Mouse (Mus musculus): ENCODE data around the gene Ldb2. TPM values are rescaled to one million over a fixed set of nuclear protein-coding genes. Genes with fewer than 3 reads are reported as not detected.

The Ldb2 gene
- polyA plus RNA-seq, 1 experiment from 2014 or later, result 72.1 TPM

DNA sequence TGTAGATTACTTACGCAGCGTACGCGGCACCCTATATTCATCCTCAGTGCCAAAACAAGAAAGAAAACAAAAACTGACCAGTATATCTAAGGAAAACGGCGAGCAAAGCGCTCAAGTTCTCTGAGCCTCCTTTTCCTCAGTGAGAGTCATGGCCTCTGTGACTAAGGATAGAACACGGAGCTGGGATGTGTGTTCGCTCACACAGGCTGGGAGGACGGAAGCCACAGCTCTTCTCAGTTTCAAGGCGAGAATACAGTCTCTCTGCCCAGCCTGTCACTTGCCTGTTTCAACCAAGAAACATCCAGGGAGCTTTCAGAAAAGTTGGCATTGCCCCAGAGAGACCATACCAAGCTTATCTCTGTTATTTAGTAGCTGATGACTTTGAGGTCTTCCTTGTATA, 71.5 kb downstream of the Ldb2 start:
- Histone ChIP-seq H3K27me3 (replicated peaks; ENCODE audit: control insufficient read depth, insufficient read depth, low read length) (no peaks in the 10 kb centered on the region), H3K27ac (ENCODE audit: low read depth, low read length) (no peak overlapping the region), H3K4me1 (ENCODE audit: control insufficient read depth, insufficient read depth, low read length) (0 out of 2 replicates have a peak, but pooled peaks cover 2% of the 10 kb centered on the region), H3K9me3 (replicated peaks; ENCODE audit: control insufficient read depth, low read length) (no peaks in the 10 kb centered on the region), H3K4me3 (ENCODE audit: low read depth, low read length) (no peak overlapping the region), H3K9ac (ENCODE audit: low read length) (no peak overlapping the region), H3K36me3 (ENCODE audit: control insufficient read depth, insufficient read depth, low read length) (no peaks in the 10 kb centered on the region), H3K4me2 (ENCODE audit: low read length) (no peak overlapping the region)
- ATAC-seq (no peak), DNase-seq (ENCODE audit: low spot score) (no peak)
- WGBS, result 92% methylated on average over 11 of the region's 11 CpGs

DNA sequence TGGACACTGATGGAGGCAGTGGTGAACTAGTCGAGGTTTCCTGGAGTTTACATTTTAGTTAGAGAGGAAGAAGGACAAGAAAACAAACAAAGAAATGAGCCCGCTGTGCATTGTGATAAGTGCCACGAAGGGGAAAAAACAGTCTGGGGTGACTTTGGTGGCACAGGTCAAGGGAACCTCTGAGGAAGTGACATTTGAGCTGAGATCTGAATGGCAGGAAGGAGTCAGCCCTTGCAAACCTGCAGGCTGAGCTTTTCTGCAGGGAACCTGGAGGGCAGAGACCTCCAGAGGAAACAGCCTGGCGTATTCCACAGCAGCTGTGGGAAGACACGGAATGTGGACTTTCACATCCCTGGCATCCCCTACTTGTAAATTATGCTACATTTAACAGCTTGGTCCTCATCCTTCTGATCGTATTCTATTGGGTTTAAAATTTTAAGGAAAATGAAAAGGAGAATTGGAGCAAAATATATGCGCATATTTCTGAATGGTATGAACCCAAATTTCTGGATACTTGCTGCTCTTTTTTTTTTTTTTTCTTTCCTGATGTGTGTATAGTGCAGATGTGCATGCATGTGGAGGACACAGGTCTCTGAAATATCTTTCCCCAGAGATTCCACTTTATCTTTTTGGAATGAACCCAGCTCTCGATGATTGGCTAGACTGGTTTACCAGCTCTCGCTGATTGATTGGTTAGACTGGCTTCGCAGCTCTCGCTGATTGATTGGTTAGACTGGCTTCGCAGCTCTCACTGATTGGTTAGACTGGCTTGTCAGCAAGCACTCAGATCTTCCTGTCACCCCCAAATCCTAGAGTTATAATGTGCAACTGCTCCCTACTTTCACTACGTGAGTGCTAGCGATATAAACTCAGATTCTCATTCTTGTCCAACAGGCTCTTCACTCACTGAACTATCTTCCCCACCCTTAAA, 72.7 kb downstream of the Ldb2 start:
- Histone ChIP-seq H3K4me3 (ENCODE audit: low read depth, low read length) (no peak overlapping the region), H3K27me3 (replicated peaks; ENCODE audit: control insufficient read depth, insufficient read depth, low read length) (no peaks in the 10 kb centered on the region), H3K9ac (ENCODE audit: low read length) (no peak overlapping the region), H3K36me3 (ENCODE audit: control insufficient read depth, insufficient read depth, low read length) (no peaks in the 10 kb centered on the region), H3K4me1 (ENCODE audit: control insufficient read depth, insufficient read depth, low read length) (0 out of 2 replicates have a peak, but pooled peaks cover 4% of the 10 kb centered on the region), H3K9me3 (replicated peaks; ENCODE audit: control insufficient read depth, low read length) (no peaks in the 10 kb centered on the region), H3K27ac (ENCODE audit: low read depth, low read length) (no peak overlapping the region), H3K4me2 (ENCODE audit: low read length) (no peak overlapping the region)
- peak; percentile 38 for DNase-seq (ENCODE audit: low spot score)
- WGBS, result 77% methylated on average over 14 of the region's 14 CpGs
- ATAC-seq, result peak; percentile 61; the same call in 1 of the 2 replicates

GRCm38 (mm10) chr5:44725501-44725900, 74.0 kb downstream of the Ldb2 start:
- 0 out of 2 replicates have a peak, but pooled peaks cover 4% of the 10 kb centered on the region for H3K4me1 ChIP-seq (ENCODE audit: control insufficient read depth, insufficient read depth, low read length)

GRCm38 (mm10) chr5:44719872-44720271, 79.6 kb downstream of the Ldb2 start:
- H3K27ac ChIP-seq (ENCODE audit: low read depth, low read length), result no peak overlapping the region
- DNase-seq (ENCODE audit: low spot score) (no peak), ATAC-seq (no peak)
- H3K4me3 ChIP-seq (ENCODE audit: low read depth, low read length), result no peak overlapping the region
- peaks cover 2% of the 10 kb centered on the region; the same call in 1 of the 2 replicates for H3K4me1 ChIP-seq (ENCODE audit: control insufficient read depth, insufficient read depth, low read length)
- H3K36me3 ChIP-seq (ENCODE audit: control insufficient read depth, insufficient read depth, low read length), result no peaks in the 10 kb centered on the region
- no peak overlapping the region for H3K4me2 ChIP-seq (ENCODE audit: low read length)
- WGBS, result 94% methylated on average over 1 of the region's 1 CpGs
- H3K9me3 ChIP-seq (replicated peaks; ENCODE audit: control insufficient read depth, low read length), result no peaks in the 10 kb centered on the region
- H3K27me3 ChIP-seq (replicated peaks; ENCODE audit: control insufficient read depth, insufficient read depth, low read length), result no peaks in the 10 kb centered on the region
- no peak overlapping the region for H3K9ac ChIP-seq (ENCODE audit: low read length)

More at GRCm38 (mm10) chr5:44725501-44725900, 74.0 kb downstream of the Ldb2 start:
- no peak overlapping the region for H3K4me2 ChIP-seq (ENCODE audit: low read length)
- no peaks in the 10 kb centered on the region for H3K27me3 ChIP-seq (replicated peaks; ENCODE audit: control insufficient read depth, insufficient read depth, low read length)
- H3K9me3 ChIP-seq (replicated peaks; ENCODE audit: control insufficient read depth, low read length), result no peaks in the 10 kb centered on the region
- no peak overlapping the region for H3K27ac ChIP-seq (ENCODE audit: low read depth, low read length)
- no peak for ATAC-seq
- 91% methylated on average over 2 of the region's 2 CpGs for WGBS
- DNase-seq (ENCODE audit: low spot score), result no peak
- H3K4me3 ChIP-seq (ENCODE audit: low read depth, low read length), result no peak overlapping the region
- no peaks in the 10 kb centered on the region for H3K36me3 ChIP-seq (ENCODE audit: control insufficient read depth, insufficient read depth, low read length)
- H3K9ac ChIP-seq (ENCODE audit: low read length), result no peak overlapping the region

GRCm38 (mm10) chr5:44714508-44714907, 85.0 kb downstream of the Ldb2 start:
- no peak overlapping the region for H3K4me2 ChIP-seq (ENCODE audit: low read length)
- ATAC-seq (no peak), DNase-seq (ENCODE audit: low spot score) (no peak)
- H3K27ac ChIP-seq (ENCODE audit: low read depth, low read length), result no peak overlapping the region
- H3K9me3 ChIP-seq (replicated peaks; ENCODE audit: control insufficient read depth, low read length), result no peaks in the 10 kb centered on the region
- no peaks in the 10 kb centered on the region for H3K27me3 ChIP-seq (replicated peaks; ENCODE audit: control insufficient read depth, insufficient read depth, low read length)
- no peak overlapping the region for H3K9ac ChIP-seq (ENCODE audit: low read length)
- 43% methylated on average over 4 of the region's 4 CpGs for WGBS
- H3K36me3 ChIP-seq (ENCODE audit: control insufficient read depth, insufficient read depth, low read length), result no peaks in the 10 kb centered on the region
- peaks cover 18% of the 10 kb centered on the region for H3K4me1 ChIP-seq (ENCODE audit: control insufficient read depth, insufficient read depth, low read length)
- H3K4me3 ChIP-seq (ENCODE audit: low read depth, low read length), result no peak overlapping the region

GRCm38 (mm10) chr5:44713181-44713789, 86.2 kb downstream of the Ldb2 start:
- peaks cover 18% of the 10 kb centered on the region for H3K4me1 ChIP-seq (ENCODE audit: control insufficient read depth, insufficient read depth, low read length)
- no peaks in the 10 kb centered on the region for H3K27me3 ChIP-seq (replicated peaks; ENCODE audit: control insufficient read depth, insufficient read depth, low read length)
- no peak overlapping the region for H3K4me3 ChIP-seq (ENCODE audit: low read depth, low read length)
- H3K27ac ChIP-seq (ENCODE audit: low read depth, low read length), result peak overlapping the region; percentile 68
- H3K9me3 ChIP-seq (replicated peaks; ENCODE audit: control insufficient read depth, low read length), result no peaks in the 10 kb centered on the region
- ATAC-seq (peak; percentile 83), DNase-seq (ENCODE audit: low spot score) (peak; percentile 77)
- 4% methylated on average over 5 of the region's 5 CpGs for WGBS
- no peak overlapping the region for H3K4me2 ChIP-seq (ENCODE audit: low read length)
- H3K9ac ChIP-seq (ENCODE audit: low read length), result no peak overlapping the region
- no peaks in the 10 kb centered on the region for H3K36me3 ChIP-seq (ENCODE audit: control insufficient read depth, insufficient read depth, low read length)

GRCm38 (mm10) chr5:44711211-44711610, 88.3 kb downstream of the Ldb2 start:
- Histone ChIP-seq H3K36me3 (ENCODE audit: control insufficient read depth, insufficient read depth, low read length) (no peaks in the 10 kb centered on the region), H3K27me3 (replicated peaks; ENCODE audit: control insufficient read depth, insufficient read depth, low read length) (no peaks in the 10 kb centered on the region), H3K4me1 (ENCODE audit: control insufficient read depth, insufficient read depth, low read length) (peaks cover 18% of the 10 kb centered on the region), H3K4me3 (ENCODE audit: low read depth, low read length) (no peak overlapping the region), H3K9me3 (replicated peaks; ENCODE audit: control insufficient read depth, low read length) (no peaks in the 10 kb centered on the region), H3K4me2 (ENCODE audit: low read length) (no peak overlapping the region), H3K9ac (ENCODE audit: low read length) (no peak overlapping the region), H3K27ac (ENCODE audit: low read depth, low read length) (no peak overlapping the region)
- peak; percentile 44 for DNase-seq (ENCODE audit: low spot score)
- WGBS, result 43% methylated on average over 5 of the region's 5 CpGs
- ATAC-seq, result no peak

- 49% methylated on average over 4 of the region's 4 CpGs for WGBS
- no peak overlapping the region for H3K4me3 ChIP-seq (ENCODE audit: low read depth, low read length)
- no peak overlapping the region for H3K9ac ChIP-seq (ENCODE audit: low read length)
- no peaks in the 10 kb centered on the region for H3K9me3 ChIP-seq (replicated peaks; ENCODE audit: control insufficient read depth, low read length)
- ATAC-seq (no peak), DNase-seq (ENCODE audit: low spot score) (no peak)
- no peaks in the 10 kb centered on the region for H3K27me3 ChIP-seq (replicated peaks; ENCODE audit: control insufficient read depth, insufficient read depth, low read length)
- no peak overlapping the region for H3K4me2 ChIP-seq (ENCODE audit: low read length)
- no peaks in the 10 kb centered on the region for H3K36me3 ChIP-seq (ENCODE audit: control insufficient read depth, insufficient read depth, low read length)
- H3K27ac ChIP-seq (ENCODE audit: low read depth, low read length), result no peak overlapping the region
- H3K4me1 ChIP-seq (ENCODE audit: control insufficient read depth, insufficient read depth, low read length), result peaks cover 18% of the 10 kb centered on the region
Measured at GRCm38 (mm10) chr5:44710132-44710871, 89.2 kb downstream of the Ldb2 start.
